Mouse (Mus musculus) layer of hippocampus, adult 18-20 months (tissue): ENCODE measurements around the gene Asah2. TPM values are rescaled to one million over a fixed set of nuclear protein-coding genes. Genes with fewer than 3 reads are reported as not detected.
"Not testable (repeated sequence)": the region's sequence is repeated elsewhere in the genome, so short reads cannot be mapped to it uniquely, and the experiment has no call there.

Experiments
- DNase-seq, 2 experiments: peaks; one replicate each; pipeline ENCODE4 v3.0.0; 2022; ENCODE audit warnings: low spot score in 2 of 2
- long read RNA-seq: library from polyadenylated mRNA; stranded (forward); transcript quantifications from one replicate; pipeline ENCODE4 v2.0.0, GENCODE M21; 2021
- total RNA-seq, 2 experiments: library from RNA; stranded (reverse); gene quantifications; 2 replicates each; pipeline ENCODE4 v1.2.3; 2021

Asah2 gene
- 1 to 10 TPM; 8.3 to 8.9 TPM for total RNA-seq
- long read RNA-seq, partial matches to known transcripts: 0 of 1 reads
- long read RNA-seq, other reads (novel, unspliced or antisense): 1 of 1 reads

DNA sequence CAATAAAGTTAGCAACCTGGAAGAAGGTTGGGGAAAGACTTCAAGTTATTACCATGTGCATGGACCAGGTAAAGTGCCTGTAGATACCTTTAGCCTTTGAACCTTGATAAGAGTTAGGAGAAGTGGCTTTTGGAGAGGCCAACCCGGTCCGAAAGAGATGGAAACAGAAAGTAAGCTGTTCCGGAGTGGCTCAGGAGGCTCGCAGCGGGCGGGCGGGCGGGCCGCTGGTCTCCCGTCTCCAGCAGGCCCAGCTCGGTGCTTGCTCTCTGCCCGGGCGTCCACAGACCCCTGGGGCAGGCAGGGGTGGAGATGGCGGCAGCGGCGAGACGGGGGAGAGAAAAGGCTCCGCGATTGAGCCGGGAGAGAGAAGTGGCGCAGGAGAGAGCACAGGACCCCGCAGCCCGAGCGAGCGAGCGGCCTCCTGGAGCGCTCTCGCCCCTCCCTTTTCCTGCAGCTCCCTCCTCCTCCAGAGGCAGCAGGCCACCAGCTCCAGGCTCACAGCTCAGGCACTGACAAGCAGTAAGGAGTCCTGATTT, at the start of gene Asah2:
TSS of gene Asah2 (minus strand) at position 441 of the 536 bp plus-strand sequence.
- DNase-seq: peak; percentile 58 to 68

DNA sequence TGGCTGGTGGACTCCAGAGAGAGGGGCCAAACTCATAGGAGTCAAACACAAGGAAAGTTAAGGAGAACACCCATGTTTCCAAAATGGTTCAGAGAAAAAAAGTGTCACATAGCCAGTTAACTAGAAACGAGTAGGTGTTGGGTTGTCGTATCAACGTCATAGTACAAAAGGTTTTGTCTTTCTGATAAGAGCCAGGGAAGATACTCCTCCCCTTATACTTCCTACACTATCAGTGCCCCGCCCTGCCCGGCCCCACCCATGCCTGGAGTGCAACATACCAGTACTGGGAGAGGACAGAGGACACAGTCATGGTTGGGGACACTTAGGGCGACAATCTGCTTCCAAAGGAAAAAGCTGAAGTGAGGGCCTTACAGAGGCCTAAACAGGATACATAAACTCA, 49.0 kb upstream of the Asah2 start:
- DNase-seq: no peak

DNA sequence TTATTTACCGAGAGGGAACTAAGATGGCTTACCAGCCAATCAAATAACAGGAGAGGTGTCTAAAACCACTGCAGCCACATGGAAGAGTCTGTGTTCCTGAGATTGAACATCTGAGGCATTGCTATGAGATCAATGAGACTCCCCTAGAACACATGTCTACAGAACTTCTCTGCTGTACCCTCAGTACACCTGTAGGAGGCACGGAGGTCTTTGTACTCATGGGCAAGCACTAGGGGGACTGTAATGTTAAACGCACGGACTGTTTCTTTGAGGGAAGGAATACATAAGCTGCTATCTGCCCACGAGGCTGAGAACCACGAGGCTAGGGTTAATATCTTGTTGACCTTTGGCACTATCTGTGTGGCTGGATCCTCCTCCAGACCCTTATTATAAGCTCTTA, 44.5 kb upstream of the Asah2 start:
- DNase-seq: no peak

DNA sequence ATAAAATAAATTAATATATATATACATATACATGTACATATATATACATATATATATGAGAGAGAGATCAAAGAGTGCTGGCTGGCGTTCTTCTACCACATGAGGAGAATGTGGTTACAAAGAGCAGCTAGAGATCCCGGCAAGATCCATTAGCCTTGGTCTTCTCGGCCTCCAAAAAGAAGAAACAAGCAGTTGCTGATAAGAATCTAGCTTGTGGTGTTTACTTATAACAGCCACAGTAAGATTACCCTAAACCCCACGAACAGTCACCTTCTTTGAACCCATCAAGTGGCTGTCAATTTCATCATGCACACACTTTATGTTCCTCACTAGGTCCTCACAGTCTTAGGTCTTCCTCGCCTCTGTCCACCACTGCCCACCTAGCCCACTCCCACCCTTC, 40.7 kb upstream of the Asah2 start:
- no peak for DNase-seq

DNA sequence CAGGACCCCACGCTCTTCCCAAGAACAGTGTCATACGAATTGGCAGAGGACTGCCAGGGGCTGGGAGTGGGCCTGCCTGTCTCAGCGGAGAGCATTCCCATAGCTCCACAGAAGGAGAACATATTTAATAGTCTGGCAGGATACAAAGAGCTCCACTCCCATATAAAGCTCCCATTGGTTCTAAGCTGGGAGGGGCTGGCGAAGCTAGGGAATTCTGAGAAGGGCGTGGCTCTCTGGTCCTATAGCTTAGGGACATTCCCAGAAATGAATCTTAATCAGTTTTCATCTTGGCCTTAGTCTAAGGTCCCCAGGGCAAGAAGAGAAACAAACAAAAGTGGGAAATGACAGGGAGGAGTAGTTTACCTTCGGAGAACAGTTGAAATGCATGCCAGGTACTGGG, 34.4 kb upstream of the Asah2 start:
- no peak for DNase-seq

DNA sequence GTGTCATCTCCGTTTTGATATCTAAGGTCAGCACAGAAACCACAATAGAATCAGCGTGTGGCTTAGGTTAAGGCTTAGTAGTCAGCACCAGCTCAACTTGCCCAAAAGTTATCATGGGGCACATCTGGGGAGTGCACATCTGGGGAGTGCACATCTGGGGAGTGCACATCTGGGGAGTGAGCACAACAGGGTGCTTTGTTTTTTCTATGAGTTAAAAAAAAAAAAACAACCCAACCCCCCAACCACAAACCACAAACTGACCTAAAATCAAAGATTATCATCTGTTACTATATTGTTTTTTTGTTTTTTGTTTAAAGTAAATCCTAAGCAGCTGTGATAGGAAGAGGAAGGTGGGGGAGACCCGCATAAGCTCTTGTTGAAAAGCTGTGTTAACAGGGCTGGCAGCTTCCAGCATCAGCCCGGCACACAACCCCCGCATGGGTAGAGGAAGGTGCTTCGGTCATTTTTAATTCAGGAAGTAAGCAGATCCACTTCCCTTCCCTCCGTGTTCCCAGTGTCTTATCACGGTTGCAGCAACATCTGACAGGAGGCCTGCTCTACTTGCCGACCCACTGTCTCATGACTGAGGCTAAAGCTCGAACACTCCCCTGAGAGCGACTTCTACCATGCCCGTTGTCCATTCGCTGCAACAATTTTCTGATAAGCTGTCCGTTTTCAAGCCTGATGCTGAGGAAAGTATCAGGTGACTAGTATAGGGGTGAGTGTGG, 30.5 kb upstream of the Asah2 start:
- no peak for DNase-seq

DNA sequence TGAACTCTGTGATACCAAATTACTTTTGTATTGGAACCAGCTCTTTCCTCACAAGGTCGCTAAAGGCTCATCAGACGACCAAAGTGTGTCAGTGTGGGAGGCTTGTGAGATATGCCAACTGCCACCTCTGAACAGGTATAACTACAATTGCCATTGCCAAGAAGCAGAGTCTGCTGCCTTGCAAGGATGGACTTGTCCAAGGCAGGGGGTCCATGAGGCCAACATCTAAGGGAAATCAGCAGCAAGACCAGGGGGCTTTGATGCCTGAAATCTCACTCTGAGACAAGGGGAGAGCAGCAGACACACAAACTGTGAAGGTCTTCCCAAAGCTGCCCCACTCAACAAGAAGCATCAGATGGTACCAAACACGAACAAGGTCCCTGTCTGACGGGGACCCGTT, 29.9 kb upstream of the Asah2 start:
- no peak for DNase-seq

DNA sequence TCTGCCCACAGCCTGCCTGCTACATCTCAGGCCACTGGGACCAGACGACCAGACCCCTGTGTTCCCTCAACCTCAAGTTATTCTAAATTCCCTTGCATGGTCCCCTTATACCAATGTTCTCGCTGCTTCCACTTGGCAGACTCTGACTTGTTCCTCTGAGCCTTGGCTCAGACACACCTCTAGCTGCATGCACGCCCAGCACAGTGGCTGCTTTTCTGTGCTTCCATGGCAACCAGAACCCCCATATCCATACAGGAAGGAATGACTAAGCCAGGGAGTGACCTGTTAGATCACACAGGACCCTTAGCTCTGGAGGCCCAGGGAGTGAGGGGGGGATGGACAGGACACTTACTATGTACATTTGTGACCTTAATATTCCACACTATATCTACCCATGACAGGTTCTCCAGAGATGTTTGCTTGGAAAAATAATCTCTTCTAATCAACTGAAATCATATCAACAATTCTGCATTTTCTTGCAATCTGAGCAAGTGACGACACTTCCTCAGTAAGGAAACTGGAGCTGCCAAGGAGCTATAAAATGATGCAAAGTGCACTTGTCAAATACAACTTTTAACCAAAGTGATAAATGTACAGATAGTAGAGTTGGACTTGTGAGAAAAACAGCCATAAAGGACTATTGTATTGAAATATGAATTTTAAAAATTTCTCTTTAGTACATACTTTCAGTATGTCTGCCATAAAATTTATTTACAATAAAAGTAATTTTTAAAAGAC, 29.0 kb upstream of the Asah2 start:
- DNase-seq: peak in 1 of 2 experiments; percentile 39

DNA sequence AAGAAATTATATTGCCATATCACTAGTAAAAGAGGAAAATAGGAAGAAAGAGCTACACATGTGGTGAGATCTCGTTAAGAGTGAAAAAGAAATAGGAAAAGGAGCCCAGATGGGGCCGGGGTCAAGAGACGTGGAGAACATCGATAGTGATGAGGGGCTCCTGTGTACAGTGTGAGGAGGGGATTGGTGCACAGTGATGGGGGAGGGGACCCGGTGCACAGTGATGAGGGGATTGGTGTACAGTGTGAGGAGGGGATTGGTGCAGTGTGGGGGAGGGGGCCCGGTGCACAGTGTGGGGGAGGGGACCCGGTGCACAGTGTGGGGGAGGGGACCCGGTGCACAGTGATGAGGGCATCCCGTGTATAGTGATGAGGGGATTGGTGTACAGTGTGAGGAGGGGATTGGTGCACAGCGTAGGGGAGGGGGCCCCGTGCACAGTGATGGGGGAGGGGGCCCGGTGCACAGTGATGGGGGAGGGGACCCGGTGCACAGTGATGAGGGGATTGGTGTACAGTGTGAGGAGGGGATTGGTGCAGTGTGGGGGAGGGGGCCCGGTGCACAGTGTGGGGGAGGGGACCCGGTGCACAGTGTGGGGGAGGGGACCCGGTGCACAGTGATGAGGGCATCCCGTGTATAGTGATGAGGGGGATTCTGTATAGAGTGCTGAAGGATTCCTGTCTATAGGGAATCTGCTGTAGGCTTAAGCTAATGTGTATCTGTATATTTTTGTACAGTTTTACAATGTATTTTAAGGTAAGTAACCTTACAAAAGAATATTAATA, 23.9 kb upstream of the Asah2 start:
- DNase-seq: not testable (repeated sequence)

DNA sequence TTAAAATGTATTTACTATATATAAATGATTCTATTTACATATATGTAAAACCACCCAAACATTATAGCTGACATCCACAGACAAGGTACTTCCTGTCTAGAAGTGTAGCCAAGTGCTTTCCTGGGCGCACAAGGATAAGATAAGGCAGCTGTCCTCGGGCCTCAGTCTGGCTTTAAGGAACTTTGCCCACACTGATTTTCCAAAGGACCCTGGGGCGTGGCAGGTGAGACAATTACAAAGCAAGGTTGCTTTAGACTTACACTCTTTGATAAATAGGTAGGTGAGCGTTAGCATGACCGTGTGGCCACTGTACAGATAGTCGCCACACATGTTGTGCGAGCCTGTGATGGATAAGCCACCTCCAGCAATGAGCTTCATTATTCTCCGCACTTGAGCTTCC, 21.3 kb upstream of the Asah2 start:
- DNase-seq: no peak

DNA sequence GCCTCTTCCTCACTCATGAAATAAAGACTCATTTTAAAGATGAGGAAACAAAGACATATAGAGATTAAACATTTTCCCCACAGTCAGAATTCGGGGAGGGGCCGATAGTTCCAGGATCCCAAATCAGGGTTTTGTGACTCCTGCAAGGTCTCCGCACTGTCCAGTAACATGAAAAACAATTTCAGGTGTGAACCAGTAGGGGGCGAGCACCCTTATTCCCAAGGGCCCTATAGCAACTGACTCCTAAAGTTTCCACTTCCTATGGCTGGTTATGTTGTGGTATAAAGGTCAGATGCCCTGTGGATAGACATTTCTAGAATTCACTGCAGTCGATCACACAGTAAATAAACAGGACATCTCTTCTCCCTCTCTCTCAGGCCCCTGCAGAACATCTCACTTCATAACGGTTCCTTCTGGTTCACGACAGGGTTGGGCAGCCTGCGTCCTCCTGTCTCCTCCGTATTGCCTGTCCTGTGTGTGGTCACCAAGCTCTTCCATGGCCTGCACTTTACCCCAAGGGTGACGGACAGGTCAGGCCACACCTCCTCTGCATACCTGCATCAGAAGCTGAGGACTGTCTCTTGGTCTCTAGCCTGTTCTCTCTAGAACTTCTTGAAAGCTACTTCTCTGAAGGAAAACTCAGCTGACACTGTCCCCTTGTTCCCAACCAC, 19.3 kb upstream of the Asah2 start:
- DNase-seq: peak in 1 of 2 experiments; percentile 19

DNA sequence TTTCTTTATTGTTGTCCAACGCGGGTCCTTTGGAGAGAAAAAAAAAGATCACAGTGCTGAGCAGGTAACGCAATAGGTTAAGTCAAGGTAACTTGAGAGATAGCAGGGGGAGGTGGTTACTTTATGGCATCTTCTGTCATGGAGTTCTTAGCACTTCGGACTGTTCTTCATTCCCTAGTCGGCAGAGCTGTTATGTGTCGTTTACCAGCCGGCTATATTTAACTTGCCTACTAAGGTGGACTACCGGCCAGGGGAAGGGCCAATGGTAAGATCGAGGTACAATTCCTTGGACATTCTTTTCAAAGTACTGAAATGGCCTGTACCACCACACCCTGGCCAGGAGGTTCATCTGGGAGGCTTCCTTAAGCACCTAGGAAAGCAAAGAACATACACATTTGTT, 16.1 kb upstream of the Asah2 start:
- no peak for DNase-seq

DNA sequence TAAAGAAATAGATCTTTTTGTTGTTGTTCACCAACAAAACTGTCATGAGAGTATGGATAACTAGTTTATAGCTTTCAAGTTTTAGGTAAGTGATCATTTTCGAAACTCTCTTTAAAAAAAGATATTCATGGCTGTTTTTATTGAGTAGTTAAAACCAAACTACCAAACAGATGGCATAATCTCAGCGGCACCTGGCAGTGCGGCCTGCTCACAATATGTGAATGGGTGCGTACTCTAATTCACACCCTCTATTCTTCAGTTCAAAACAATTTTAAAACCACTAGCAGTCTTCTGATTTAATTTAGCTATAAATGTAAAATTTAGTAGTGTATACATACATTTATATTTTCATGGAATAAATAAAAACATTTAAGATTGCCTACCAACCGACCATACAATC, 15.2 kb upstream of the Asah2 start:
- peak; percentile 50 to 82 for DNase-seq

DNA sequence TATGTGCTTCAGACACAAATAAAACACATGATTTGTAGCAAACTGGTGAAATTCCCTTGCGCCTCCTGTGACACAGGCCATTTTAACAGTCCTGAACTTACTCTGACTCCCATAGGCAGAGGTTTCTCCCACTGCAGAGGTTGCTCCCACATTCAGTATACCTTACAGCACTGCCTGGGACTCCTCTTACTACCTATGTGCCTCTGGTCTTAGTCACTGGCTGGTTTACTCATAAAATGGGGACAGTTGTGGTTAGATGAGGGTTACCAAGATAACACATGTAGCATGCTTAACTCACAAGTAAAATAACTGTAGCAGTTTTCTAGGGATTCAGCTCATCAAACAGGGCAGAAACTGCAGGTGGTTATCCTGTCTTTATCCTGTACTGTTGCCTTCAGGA, 12.8 kb upstream of the Asah2 start:
- no peak for DNase-seq

DNA sequence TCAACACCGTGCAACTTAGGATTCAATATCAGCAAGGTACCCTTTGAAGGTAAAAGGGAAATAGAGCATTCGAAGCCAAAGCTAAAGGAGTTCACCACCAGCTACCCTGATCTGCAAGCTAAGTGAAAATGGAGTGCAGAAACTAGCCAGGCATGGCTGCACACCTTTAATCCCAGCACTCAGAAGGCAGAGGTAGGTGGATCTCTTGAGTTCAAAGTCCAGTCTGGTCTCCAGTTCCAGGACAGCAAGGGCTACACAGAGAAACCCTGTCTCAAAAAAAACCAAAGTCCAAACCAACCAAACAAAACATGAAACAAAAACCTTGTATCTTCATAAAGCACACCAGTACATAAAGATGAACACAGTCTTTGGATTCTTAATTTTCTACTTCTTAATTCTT, 11.7 kb upstream of the Asah2 start:
- DNase-seq: no peak

DNA sequence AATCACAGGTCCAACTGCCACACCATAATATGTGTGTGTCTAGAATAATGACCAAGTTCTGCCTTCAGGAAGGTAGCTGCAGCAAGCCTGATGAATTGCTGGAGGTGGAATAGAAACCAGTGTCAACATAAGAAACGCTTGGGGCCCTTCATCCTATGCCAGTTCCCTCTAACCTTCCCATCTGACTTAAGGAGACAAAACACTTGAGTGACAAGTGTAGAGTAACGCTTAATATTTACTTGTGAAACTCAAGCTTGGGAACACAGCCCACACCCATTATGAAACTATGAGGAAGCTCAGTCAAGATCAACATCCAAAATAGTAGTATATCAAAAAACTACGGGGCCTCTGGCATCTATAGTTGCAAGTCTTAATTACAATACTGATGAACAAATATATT, 10.5 kb upstream of the Asah2 start:
- DNase-seq: no peak

DNA sequence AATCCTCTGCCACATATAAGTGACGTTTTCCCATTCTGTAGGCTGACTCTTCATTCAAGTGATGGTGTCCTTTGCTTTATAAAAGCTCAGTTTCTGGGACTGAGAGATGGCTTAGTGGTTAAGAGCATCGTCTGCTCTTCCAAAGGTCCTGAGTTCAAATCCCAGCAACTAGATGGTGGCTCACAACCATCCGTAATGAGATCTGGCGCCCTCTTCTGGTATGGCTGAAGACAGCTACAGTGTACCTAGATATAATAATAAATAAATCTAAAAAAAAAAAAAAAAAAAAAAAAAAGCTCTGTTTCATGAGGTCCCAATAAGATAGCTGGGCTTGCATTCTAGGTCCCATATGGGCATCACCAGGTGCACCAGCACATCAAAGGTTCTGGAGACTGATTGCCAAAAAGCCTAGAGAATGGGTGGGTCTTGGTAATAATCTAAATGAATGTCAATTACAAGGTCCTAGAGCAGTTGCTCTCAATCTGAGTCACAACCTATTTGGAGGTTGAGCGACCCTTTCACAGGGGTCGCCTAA, 9.5 kb upstream of the Asah2 start:
- no peak for DNase-seq

DNA sequence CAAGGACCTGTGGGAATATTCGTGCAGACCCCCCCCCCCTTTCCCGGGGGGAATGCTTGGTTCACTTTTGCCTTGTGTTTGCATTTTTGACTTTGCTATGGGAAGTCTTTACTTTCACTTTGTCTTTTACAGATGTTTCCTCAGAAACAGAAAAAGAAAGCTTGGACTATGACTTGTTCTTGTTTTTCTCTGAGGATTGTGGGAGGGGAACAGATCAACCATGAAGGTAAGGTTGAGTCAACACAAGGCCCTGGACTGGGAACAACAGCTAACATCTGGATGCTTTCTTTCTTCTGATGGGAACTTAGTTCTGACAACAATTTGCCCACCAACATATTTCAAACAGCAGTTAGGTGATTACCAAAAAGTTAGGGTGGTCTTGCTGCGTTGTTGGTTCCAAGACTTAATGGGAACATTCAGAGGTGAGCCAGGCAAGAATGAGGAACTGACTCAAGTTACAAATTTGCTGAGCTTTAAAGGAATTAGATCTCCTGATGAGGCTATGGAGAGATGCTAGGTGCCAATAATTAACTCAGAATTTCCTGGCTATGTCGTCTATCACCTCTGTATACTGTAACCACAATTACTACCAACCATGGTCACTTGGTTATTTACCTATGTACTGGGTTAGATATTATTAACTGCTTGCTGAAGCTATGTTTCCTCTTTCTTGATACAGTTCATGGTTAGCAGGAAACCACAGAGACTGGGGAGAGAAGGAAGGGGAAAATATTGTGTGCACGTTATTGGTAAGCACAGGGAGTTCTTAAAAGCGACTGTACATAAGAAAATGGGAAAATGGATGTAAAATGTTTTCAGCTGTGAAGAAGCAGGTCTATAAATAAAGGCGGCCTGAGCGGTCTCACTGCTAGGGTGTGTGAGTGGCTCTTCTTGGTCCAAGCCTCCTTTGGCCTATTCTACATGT, 4.1 kb upstream of the Asah2 start:
- no peak for DNase-seq

DNA sequence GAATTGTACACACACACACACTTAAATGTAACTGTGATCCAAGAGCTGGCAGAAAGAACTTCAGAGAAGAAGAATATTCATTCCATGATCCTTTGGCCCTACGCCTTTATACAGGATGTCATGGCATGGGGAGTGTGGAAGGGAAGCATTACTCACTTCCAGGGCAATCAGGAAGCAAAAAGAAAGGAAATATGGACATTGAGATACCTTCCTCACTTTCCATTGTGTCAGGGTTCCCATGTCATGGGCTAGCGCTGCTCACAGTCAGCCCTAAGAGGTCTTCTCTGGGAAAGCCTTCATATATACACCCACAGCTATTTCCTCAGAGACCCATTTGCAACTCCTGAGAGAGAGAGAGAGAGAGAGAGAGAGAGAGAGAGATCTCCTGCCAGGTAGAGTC, 1.3 kb downstream of the Asah2 start:
- no peak for DNase-seq

DNA sequence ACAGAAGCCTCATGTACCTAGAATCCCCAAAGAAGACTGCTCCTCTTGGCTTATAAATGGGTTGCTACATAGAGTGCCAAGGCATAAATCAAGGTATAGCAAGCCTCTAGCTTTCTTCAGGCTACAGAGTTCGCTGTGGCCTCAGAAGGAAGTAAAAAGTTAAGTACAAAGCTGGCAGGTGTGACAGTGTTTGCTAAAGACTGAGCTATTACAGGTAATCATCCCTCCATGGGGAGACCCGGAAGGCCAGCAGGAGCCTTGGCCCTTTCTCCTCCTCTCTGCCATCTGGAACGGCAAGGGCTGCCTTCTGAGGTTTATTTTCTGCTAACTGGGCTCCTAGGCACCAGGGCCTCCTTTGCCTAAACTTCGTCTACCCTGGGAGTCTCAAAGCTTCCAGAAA, 3.8 kb downstream of the Asah2 start:
- DNase-seq: no peak
